Mouse (Mus musculus) CH12.LX (cell line): ENCODE results near the gene Sdsl.

ENCODE experiments used
- E2F4 ChIP-seq: IDR thresholded peaks from 2 replicates; pipeline ENCODE4 v1.6.1; 2011; ENCODE audit warnings: low read depth, low read length, improper control_type of control experiment; ENCODE audit not compliant: insufficient replicate concordance
- EP300 ChIP-seq: IDR thresholded peaks from 2 replicates; pipeline ENCODE4 v1.6.1; 2011; ENCODE audit warnings: low read length, improper control_type of control experiment
- JUND ChIP-seq: conservative IDR thresholded peaks from 2 replicates; pipeline ENCODE4 v1.6.1; 2011; ENCODE audit warnings: low read depth, low read length, improper control_type of control experiment
- KAT2A ChIP-seq: IDR thresholded peaks from 2 replicates; pipeline ENCODE4 v1.6.1; 2012; ENCODE audit warnings: low read length, improper control_type of control experiment, inconsistent platforms; ENCODE audit not compliant: insufficient replicate concordance
- MAFK ChIP-seq: IDR thresholded peaks from 2 replicates; pipeline ENCODE4 v1.6.1; 2011; ENCODE audit warnings: low read length, improper control_type of control experiment; ENCODE audit not compliant: insufficient replicate concordance
- POLR2A ChIP-seq: IDR thresholded peaks from 2 replicates; pipeline ENCODE4 v1.6.1; 2011; ENCODE audit warnings: low read depth, mild to moderate bottlenecking, improper control_type of control experiment, low read length
- UBTF ChIP-seq: IDR thresholded peaks from 2 replicates; pipeline ENCODE4 v1.6.1; 2012; ENCODE audit warnings: low read depth, mild to moderate bottlenecking, inconsistent platforms, low read length, improper control_type of control experiment, moderate library complexity
- USF1 ChIP-seq: IDR thresholded peaks from 2 replicates; pipeline ENCODE4 v1.6.1; 2014; ENCODE audit warnings: low read depth, mild to moderate bottlenecking, inconsistent platforms, low read length, improper control_type of control experiment
- ZMIZ1 ChIP-seq: IDR thresholded peaks from 2 replicates; pipeline ENCODE4 v1.6.1; 2012; ENCODE audit warnings: low read depth, mild to moderate bottlenecking, inconsistent platforms, low read length, improper control_type of control experiment
- ZNF384 ChIP-seq: IDR thresholded peaks from 2 replicates; pipeline ENCODE4 v1.6.1; 2012; ENCODE audit warnings: low read depth, low read length, improper control_type of control experiment, inconsistent platforms

DNA sequence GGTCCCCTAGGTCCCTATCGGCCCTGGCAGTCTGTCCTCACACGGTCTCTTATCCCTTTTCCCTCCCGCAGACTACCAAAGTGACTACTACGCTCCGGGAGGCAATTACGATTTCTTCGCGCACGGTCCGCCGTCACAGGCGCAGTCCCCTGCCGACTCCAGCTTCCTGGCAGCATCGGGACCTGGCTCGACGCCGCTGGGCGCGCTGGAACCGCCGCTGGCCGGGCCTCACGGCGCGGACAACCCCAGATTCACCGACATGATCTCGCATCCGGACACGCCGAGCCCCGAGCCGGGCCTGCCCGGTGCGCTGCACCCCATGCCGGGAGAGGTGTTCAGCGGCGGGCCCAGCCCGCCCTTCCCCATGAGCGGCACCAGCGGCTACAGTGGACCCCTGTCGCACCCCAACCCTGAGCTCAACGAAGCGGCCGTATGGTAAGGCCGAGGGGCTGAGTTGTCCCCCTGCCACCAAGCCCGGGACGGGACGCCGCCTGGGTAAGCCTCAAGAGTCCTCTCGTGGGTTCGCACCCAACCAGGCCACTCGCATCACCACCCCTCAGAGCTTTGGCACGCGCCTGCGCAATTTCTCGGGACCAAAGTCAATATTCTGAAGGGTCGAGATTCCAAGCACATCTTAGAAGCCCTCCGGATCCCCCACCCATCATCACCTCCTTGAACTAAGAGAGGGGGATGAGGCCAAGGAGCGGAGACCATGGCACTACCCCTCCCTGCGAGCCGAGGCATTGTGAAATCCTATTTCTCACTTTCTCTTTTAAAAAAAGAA, 32.5 kb downstream of the Sdsl start:
- TF ChIP-seq POLR2A, result no peak
- no peak for TF ChIP-seq MAFK
- TF ChIP-seq KAT2A, result no peak
- no peak for TF ChIP-seq ZNF384
- no peak for TF ChIP-seq UBTF
- no peak for TF ChIP-seq ZMIZ1
- no peak for TF ChIP-seq E2F4
- TF ChIP-seq EP300, result no peak
- no peak for TF ChIP-seq USF1
- TF ChIP-seq JUND, result no peak
